Mouse (Mus musculus) 416B (cell line): ENCODE measurements around the gene Pgr.
A peak's percentile ranks its signal among the peaks of the same experiment; 100 is the strongest.

Experiments
- DNase-seq: peaks from one replicate; pipeline ENCODE4 v3.0.0; 2011; ENCODE audit warnings: low read depth

The Pgr gene

GRCm38 (mm10) chr9:8899616-8900202, at the start of gene Pgr:
TSS of gene Pgr (plus strand) at chr9:8899833.
- DNase-seq = no peak

- no peak for DNase-seq
Observed at GRCm38 (mm10) chr9:8857455-8857854, 42.2 kb upstream of the Pgr start.

- DNase-seq = no peak
Observed at GRCm38 (mm10) chr9:8868511-8868910, 31.1 kb upstream of the Pgr start.

GRCm38 (mm10) chr9:8895205-8895604, 4.4 kb upstream of the Pgr start:
- DNase-seq = peak; percentile 66

- DNase-seq = no peak
Observed at GRCm38 (mm10) chr9:8900203-8901012, 775 bp downstream of the Pgr start.

GRCm38 (mm10) chr9:8901013-8901646, 1.5 kb downstream of the Pgr start:
- DNase-seq = no peak

GRCm38 (mm10) chr9:8901647-8902131, 2.1 kb downstream of the Pgr start:
- no peak for DNase-seq

GRCm38 (mm10) chr9:8902277-8902676, 2.6 kb downstream of the Pgr start:
- DNase-seq = no peak

GRCm38 (mm10) chr9:8927561-8927960, 27.9 kb downstream of the Pgr start:
- DNase-seq = no peak

- DNase-seq = no peak
Observed at GRCm38 (mm10) chr9:8937753-8938152, 38.1 kb downstream of the Pgr start.

GRCm38 (mm10) chr9:8953306-8953705, 53.7 kb downstream of the Pgr start:
- DNase-seq = no peak

- peak; percentile 57 for DNase-seq
Observed at GRCm38 (mm10) chr9:8964512-8965133, 65.0 kb downstream of the Pgr start.

- no peak for DNase-seq
Observed at GRCm38 (mm10) chr9:8970240-8970639, 70.6 kb downstream of the Pgr start.

GRCm38 (mm10) chr9:8971491-8971890, 71.9 kb downstream of the Pgr start, which contains the start of gene Gm16485:
TSS of gene Gm16485 (plus strand) at chr9:8971791.
- no peak for DNase-seq

- DNase-seq = no peak
Observed at GRCm38 (mm10) chr9:8977775-8978174, 78.1 kb downstream of the Pgr start.

GRCm38 (mm10) chr9:8982315-8982714, 82.7 kb downstream of the Pgr start:
- DNase-seq = no peak

- DNase-seq = no peak
Observed at GRCm38 (mm10) chr9:8996494-8996893, 96.9 kb downstream of the Pgr start.

GRCm38 (mm10) chr9:9001170-9001569, 101.5 kb downstream of the Pgr start:
- peak; percentile 17 for DNase-seq

GRCm38 (mm10) chr9:9015108-9015507, 115.5 kb downstream of the Pgr start:
- DNase-seq = no peak
